Mouse (Mus musculus) hindlimb bud, embryonic 11.5 days (tissue): ENCODE data around the gene Gjc3.
"Not testable (repeated sequence)": the region's sequence is repeated elsewhere in the genome, so short reads cannot be mapped to it uniquely, and the experiment has no call there.

Experiments
- DNase-seq: peaks from one replicate; pipeline ENCODE4 v3.0.0-alpha.2; 2012; ENCODE audit warnings: low read depth, low spot score; ENCODE audit errors: extremely low spot score

The Gjc3 gene

GRCm38 (mm10) chr5:137962945-137963344 lies at the start of gene Gjc3:
Gjc3 (minus strand) TSS chr5:137963098.
- DNase-seq = no peak

- DNase-seq = no peak
These were observed 49.5 kb upstream of the Gjc3 start for GRCm38 (mm10) chr5:138012382-138012781.

DNA sequence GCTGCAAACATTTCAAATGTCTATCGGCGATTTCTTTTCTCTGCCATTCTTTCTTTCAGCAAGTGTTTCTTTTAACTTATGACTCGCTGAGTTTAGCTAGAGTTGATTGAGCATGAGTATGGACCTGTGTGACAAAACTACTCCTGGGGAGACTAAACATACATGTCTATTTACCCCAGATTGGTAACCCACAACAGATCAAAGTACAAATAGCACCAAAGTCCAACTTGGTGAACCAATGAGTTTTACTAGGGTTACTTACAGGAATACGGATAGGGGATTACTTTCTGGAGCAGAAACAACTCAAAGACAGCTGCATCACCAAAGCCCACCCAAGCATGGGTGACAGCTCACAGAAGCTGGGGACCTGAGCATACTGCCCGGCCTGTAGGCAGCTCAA lies 46.5 kb upstream of the Gjc3 start:
- DNase-seq = no peak

- no peak for DNase-seq
These were observed 23.5 kb upstream of the Gjc3 start for GRCm38 (mm10) chr5:137986351-137986750.

GRCm38 (mm10) chr5:137981300-137981699 lies 18.4 kb upstream of the Gjc3 start, which contains the start of gene Azgp1:
Azgp1 (plus strand) TSS chr5:137981520.
- DNase-seq = no peak

- DNase-seq = no peak
These were observed 16.2 kb upstream of the Gjc3 start for GRCm38 (mm10) chr5:137979081-137979480.

GRCm38 (mm10) chr5:137977291-137977690 lies 14.4 kb upstream of the Gjc3 start:
- no peak for DNase-seq

DNA sequence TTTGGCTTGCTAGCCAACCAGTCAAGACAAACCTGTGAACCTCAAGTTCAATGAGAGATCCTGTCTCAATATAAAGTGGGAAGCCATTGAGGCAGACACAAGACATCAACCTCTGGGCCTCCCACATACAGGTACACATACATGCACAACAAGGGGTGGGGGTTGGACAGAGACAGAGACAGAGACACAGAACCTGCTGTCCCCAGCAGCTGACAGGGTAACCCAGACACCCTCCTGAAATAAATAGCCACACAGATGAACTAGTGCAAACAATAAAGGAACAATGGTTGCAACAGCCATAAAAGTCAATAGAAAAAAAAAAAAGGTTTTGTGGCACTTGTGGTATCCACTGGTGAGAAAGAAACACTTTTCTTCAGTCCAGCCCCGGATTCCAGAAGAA lies 12.5 kb upstream of the Gjc3 start:
- no peak for DNase-seq

DNA sequence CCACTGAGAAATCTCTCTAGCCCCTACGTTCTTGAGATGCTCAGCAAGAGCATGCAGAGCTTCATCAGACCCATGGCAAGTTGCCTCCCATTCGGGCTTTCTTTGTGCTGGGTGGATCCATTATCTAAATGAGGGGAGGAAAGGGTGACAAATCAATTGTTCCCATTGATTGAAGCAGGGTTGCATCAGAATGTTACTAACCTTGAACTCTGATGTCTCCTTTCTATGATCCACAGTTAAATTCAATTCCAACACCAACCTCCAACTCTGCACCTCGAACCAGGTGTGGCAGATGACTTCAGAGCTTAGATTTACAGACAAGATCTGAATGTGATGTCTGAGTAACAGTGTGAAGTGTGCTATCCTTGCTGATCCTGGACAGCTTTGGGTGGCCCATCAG lies 11.8 kb upstream of the Gjc3 start:
- no peak for DNase-seq

DNA sequence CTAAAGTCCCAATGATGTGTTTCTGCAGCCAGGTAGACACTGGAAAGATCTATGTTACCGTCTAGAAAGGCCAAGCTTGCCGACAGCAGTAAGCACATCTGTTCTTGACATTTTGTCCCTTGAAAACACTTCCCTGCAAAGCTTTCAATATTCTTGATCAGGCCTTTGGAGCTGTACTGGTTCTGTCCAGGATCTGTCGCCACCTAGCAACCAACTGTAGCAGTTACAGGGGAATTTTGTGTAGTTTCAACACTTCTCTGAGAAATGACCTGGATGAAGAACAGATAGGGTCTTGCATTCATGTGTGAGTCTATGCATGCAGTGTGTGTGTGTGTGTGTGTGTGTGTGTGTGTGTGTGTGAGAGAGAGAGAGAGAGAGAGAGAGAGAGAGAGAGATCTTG lies 10.8 kb upstream of the Gjc3 start:
- DNase-seq = no peak

GRCm38 (mm10) chr5:137973161-137973560 lies 10.3 kb upstream of the Gjc3 start:
- no peak for DNase-seq

DNA sequence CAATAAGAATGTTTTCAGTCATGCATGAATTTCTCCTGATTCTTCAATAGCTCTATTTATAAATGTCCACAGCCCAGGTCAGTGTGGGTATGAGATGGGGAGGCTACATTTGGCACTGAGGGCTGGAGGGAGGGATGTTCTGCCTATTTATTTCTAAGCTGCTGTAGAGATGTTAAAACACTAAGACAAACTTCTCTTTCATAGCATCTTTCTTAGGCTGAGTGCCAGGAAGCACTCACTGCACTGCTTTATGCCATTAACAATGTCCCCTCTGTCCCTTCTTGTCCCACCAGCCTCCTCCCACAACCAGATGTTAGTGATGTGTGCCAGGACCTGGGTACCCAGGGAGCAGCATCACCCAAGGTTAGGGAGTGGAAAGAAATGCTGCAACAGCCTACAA lies 3.6 kb upstream of the Gjc3 start:
- DNase-seq = no peak

DNA sequence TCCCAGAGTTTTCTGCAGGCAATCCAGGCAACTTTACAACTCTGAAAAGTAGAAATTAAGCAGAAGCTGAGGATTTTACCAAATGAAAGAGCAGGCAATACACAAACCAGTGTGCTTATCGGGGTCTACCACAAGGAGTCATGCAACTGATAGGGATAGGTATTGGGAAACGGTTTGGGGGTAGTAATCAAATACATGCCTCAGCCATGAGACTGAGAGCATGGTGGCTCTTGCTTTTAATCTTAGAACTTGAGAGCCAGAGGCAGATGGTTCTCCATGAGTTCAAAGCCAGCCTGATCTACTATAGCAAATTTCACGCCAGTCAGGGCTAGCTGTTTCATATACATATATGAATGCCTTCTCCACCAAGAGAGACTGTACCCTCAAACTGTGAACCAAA lies 6.5 kb downstream of the Gjc3 start:
- no peak for DNase-seq

- no peak for DNase-seq
These were observed 11.7 kb downstream of the Gjc3 start for GRCm38 (mm10) chr5:137951218-137951617.

DNA sequence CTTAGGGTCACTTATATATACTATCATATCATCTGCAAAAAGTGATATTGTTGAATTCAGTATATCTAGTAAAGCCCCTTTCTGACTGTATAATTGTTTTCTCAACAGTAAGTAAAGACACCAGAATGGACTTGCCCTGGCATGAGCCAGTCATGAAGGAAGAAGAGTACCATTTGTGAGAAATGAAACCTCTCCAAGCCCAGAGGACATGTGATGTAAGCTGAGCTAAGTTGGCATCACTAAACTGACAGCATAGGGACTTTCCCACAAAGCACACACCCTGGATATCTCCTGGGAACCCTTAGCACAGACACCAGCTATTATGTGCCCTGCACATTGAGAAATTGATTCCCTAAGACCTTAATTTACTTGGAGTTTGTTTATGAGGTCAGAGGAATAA lies 15.6 kb downstream of the Gjc3 start:
- DNase-seq = no peak

GRCm38 (mm10) chr5:137943133-137943532 lies 19.8 kb downstream of the Gjc3 start:
- no peak for DNase-seq

- DNase-seq = no peak
These were observed 21.9 kb downstream of the Gjc3 start for GRCm38 (mm10) chr5:137940948-137941347.

GRCm38 (mm10) chr5:137937238-137937637 lies 25.7 kb downstream of the Gjc3 start:
- no peak for DNase-seq

DNA sequence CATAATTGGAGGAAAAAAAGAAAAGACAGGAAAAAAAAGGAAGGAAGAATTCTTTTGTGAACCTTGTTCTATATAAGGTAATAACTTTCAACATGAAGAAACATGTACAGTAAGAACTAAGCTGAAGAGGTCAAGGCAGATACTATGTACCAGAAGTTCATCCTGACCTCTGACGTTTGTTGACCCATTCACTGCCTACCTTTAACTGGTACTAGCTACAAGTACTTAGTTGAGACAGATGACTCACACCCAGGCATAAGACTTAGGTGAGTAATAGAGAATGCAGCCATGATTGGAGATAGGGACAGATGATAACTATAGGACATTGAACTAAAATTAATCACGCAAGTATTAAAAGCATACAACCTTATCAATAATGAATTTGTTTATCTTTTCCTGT lies 26.4 kb downstream of the Gjc3 start:
- DNase-seq = no peak

GRCm38 (mm10) chr5:137933934-137934333 lies 29.0 kb downstream of the Gjc3 start:
- not testable (repeated sequence) for DNase-seq

DNA sequence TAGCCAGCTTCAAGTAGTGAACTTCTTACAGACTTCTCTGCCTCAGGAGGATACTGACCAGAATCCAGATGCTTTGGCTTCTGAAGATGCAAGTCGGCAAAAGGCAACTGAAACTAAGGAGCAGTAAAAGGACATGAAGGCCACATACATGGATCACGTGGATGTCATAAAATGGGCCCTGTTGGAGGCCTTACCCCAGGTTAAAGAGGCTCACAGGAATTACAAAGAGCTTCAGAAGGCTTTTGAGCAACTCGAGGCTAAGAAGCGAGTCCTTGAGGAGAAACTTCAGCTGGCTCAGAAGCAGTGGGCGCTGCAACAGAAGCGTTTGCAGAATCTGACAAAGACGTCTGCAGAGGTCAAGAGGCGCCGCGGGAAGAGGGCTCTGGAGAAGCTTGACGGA lies 34.5 kb downstream of the Gjc3 start:
- DNase-seq = no peak

DNA sequence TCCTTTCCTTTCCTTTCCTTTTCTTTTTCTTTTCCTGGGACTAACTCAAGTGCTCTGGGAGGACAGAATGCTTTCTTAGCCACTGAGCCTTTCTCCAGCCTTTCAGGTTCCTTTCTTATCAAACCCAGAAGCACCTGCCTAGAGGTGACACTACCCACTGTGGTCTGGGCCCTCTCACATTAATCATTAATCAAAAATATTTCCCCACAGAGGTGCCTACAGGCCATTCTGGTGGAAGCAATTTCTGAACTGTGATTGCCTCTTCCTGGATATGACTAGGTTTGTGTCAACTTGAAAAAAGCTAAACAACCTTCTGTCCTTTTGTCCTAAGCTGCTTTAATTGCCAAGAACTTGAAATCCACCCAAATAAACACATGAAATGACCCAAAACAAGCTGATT lies 40.7 kb downstream of the Gjc3 start:
- DNase-seq = no peak

DNA sequence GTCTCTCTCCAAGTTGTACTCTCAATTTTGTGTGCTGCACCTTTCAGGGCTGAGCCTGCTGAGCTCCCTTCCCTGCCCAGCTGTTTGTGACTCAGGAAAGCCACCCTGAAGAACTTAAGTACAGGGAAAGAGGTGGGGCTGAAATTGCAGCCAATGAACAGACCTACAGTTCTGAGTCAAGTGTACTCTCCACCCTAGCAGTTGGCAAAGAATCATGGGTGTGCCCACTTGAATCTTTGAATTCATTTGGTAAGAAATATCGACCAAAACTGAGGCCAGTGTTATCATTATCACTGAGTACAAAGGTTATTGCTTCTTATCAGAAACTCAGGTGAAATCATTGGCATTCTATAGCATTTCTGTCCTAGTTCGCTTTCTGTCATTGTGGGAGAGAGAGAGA lies 41.4 kb downstream of the Gjc3 start, which contains the start of gene Cyp3a13:
Cyp3a13 (minus strand) TSS at position 88 of the 400 bp plus-strand sequence.
- no peak for DNase-seq

GRCm38 (mm10) chr5:137915550-137915949 lies 47.3 kb downstream of the Gjc3 start:
- DNase-seq = no peak
